In the genomic region with DNA sequence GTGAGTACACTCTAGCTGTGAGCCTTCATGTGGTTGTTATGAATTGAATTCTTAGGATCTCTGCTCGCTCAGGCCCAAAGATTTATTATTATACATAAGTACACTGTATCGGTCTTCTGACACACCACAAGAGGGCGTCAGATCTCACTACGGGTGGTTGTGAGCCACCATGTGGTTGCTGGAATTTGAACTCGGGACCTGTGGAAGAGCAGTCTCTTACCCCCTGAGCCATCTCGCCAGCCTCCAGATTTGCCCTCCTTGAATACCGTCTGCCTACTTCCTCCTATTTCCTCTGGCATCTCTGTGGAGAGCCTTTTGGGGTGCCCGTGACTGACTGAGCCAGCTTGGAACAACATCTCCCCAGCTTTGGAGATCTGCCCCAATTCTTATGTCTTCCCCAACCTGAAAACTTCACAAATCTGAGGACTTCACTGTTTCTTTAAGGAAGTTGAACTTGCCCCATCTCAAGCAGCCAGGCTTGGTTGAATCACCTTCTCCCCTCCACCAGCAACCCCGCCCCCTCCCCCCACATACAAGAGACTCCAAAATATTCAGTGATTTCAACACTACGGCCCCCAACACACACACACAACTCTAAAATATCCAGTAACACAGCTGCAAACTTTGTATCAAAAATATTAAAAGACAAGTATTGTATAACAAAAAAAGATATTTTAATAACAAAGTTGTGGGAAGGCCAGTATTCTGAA, we compare ENCODE assay signal across 8 mouse cellular contexts. TPM values are rescaled to one million over a fixed set of nuclear protein-coding genes. Genes with fewer than 3 reads are reported as not detected.
DNase-seq lines count a peak whose midpoint lies in the region; ATAC-seq and TF ChIP-seq lines count a peak whose summit lies in the region.

No protein-coding gene starts in this region.

- H3K36me3 ChIP-seq in lung, postnatal 0 days (ENCODE audit: insufficient read depth, low read length), result no peaks in the 10 kb centered on the region
- H3K36me3 ChIP-seq in intestine, postnatal 0 days (ENCODE audit: control insufficient read depth, insufficient read depth), result peaks cover 3% of the 10 kb centered on the region; the same call in 1 of the 2 replicates
- H3K36me3 ChIP-seq in stomach, embryonic 14.5 days (ENCODE audit: control insufficient read depth, insufficient read depth, low read length), result no peaks in the 10 kb centered on the region

- DNase-seq in cerebellum, adult 11-12 months, result peak; percentile 61
- DNase-seq in cerebellum, adult 8-10 months, result no peak
- DNase-seq in lung, postnatal 0 days (ENCODE audit: low spot score), result peak; percentile 25
- no peak for DNase-seq in lung, postnatal 10 days
- DNase-seq in right cerebral cortex, postnatal 14 days, result no peak
- DNase-seq in gastrocnemius, postnatal 36 days, result no peak

- TF ChIP-seq CTCF in lung, postnatal 0 days (IDR thresholded peaks at IDR 0.05), result peak; percentile 34
- TF ChIP-seq CTCF in intestine, postnatal 0 days (IDR thresholded peaks at IDR 0.05; ENCODE audit: low read depth), result peak; percentile 53

- no peak overlapping the region for H3K9ac ChIP-seq in lung, postnatal 0 days (replicated peaks; ENCODE audit: low read depth)
- no peak overlapping the region for H3K9ac ChIP-seq in intestine, postnatal 0 days (ENCODE audit: low read depth, low read length)
- H3K9ac ChIP-seq in stomach, embryonic 14.5 days (replicated peaks; ENCODE audit: low read depth, low read length), result no peak overlapping the region

- WGBS in lung, postnatal 0 days, result 43% methylated on average over 10 of the region's 10 CpGs
- WGBS in intestine, postnatal 0 days, result 69% methylated on average over 10 of the region's 10 CpGs
- 63% methylated on average over 10 of the region's 10 CpGs for WGBS in stomach, embryonic 14.5 days

- H3K27ac ChIP-seq in lung, postnatal 0 days (ENCODE audit: low read length), result peak overlapping the region; percentile 71
- H3K27ac ChIP-seq in intestine, postnatal 0 days (ENCODE audit: low read depth, low read length), result no peak overlapping the region
- peak overlapping the region; percentile 59; the same call in 1 of the 2 replicates for H3K27ac ChIP-seq in stomach, embryonic 14.5 days (ENCODE audit: low read length)

- ATAC-seq in lung, postnatal 0 days, result no peak
- no peak for ATAC-seq in intestine, postnatal 0 days
- ATAC-seq in stomach, embryonic 14.5 days (ENCODE audit: insufficient number of reproducible peaks, insufficient read depth, low FRiP score, low read depth), result no peak

- H3K4me2 ChIP-seq in lung, postnatal 0 days (replicated peaks; ENCODE audit: low read depth, low read length), result peak overlapping the region; percentile 81; the same call in 1 of the 2 replicates
- peak overlapping the region; percentile 90 for H3K4me2 ChIP-seq in intestine, postnatal 0 days (replicated peaks; ENCODE audit: low read depth)
- H3K4me2 ChIP-seq in stomach, embryonic 14.5 days (replicated peaks; ENCODE audit: low read depth, low read length), result peak overlapping the region; percentile 61

- H3K9me3 ChIP-seq in lung, postnatal 0 days (ENCODE audit: low read length), result no peaks in the 10 kb centered on the region
- no peaks in the 10 kb centered on the region for H3K9me3 ChIP-seq in intestine, postnatal 0 days (ENCODE audit: control insufficient read depth)
- no peaks in the 10 kb centered on the region for H3K9me3 ChIP-seq in stomach, embryonic 14.5 days (ENCODE audit: control insufficient read depth, low read depth, low read length)

- intact Hi-C loops in gastrocnemius, postnatal 36 days (cut with DNase I), result no loop called here

- H3K4me1 ChIP-seq in lung, postnatal 0 days (ENCODE audit: insufficient read depth, low read depth, low read length), result peaks cover 36% of the 10 kb centered on the region
- peaks cover 19% of the 10 kb centered on the region for H3K4me1 ChIP-seq in intestine, postnatal 0 days (replicated peaks; ENCODE audit: control insufficient read depth, insufficient read depth, low read length)
- H3K4me1 ChIP-seq in stomach, embryonic 14.5 days (ENCODE audit: control insufficient read depth, insufficient read depth, low read length), result peaks cover 34% of the 10 kb centered on the region

- H3K4me3 ChIP-seq in lung, postnatal 0 days (ENCODE audit: low read depth, low read length), result no peak overlapping the region
- no peak overlapping the region for H3K4me3 ChIP-seq in intestine, postnatal 0 days (ENCODE audit: low read depth, low read length)
- peak overlapping the region; percentile 78 for H3K4me3 ChIP-seq in stomach, embryonic 14.5 days (ENCODE audit: low read depth, low read length)

- no peaks in the 10 kb centered on the region for H3K27me3 ChIP-seq in lung, postnatal 0 days (replicated peaks; ENCODE audit: insufficient read depth, low read length)
- no peaks in the 10 kb centered on the region for H3K27me3 ChIP-seq in intestine, postnatal 0 days (replicated peaks; ENCODE audit: control insufficient read depth, insufficient read depth, low read length)
- H3K27me3 ChIP-seq in stomach, embryonic 14.5 days (ENCODE audit: control insufficient read depth, insufficient read depth, low read length), result no peaks in the 10 kb centered on the region

- TF ChIP-seq EP300 in lung, postnatal 0 days (IDR thresholded peaks at IDR 0.05), result 0 out of 2 replicates have a peak, but pooled peaks have one; percentile 21

RNA-seq across cellular contexts. Expression of a gene that starts 1.1 kb away (rescaled TPM):
- 73.1 and 104 TPM in 2 replicates for polyA plus RNA-seq in lung, postnatal 0 days (2015; fragmentation: Nextera tagmentation; extraction: Ambion mirVana)
- 71.5 and 74.0 TPM in 2 replicates for polyA plus RNA-seq in intestine, postnatal 0 days (2015; fragmentation: Nextera tagmentation; extraction: Ambion mirVana)
- polyA plus RNA-seq in stomach, embryonic 14.5 days (2014; fragmentation: Nextera tagmentation; extraction: Ambion mirVana), result 146 and 147 TPM in 2 replicates
- total RNA-seq in gastrocnemius, postnatal 36 days (2021), result 1 to 10 TPM; 8.9 to 9.6 TPM

RNA-seq across cellular contexts. Expression of a gene that starts 14.6 kb away (rescaled TPM):
- polyA plus RNA-seq in lung, postnatal 0 days (2015; fragmentation: Nextera tagmentation; extraction: Ambion mirVana), result 4.4 and 5.0 TPM in 2 replicates
- 3.2 and 3.4 TPM in 2 replicates for polyA plus RNA-seq in intestine, postnatal 0 days (2015; fragmentation: Nextera tagmentation; extraction: Ambion mirVana)
- polyA plus RNA-seq in stomach, embryonic 14.5 days (2014; fragmentation: Nextera tagmentation; extraction: Ambion mirVana), result 16.4 and 17.6 TPM in 2 replicates
- total RNA-seq in gastrocnemius, postnatal 36 days (2021), result 1 to 10 TPM; 7.6 to 9.0 TPM

RNA-seq across cellular contexts. Expression of a gene that starts 29.6 kb away (rescaled TPM):
- polyA plus RNA-seq in lung, postnatal 0 days (2015; fragmentation: Nextera tagmentation; extraction: Ambion mirVana), result 22.7 and 24.1 TPM in 2 replicates
- polyA plus RNA-seq in intestine, postnatal 0 days (2015; fragmentation: Nextera tagmentation; extraction: Ambion mirVana), result 17.7 and 21.3 TPM in 2 replicates
- polyA plus RNA-seq in stomach, embryonic 14.5 days (2014; fragmentation: Nextera tagmentation; extraction: Ambion mirVana), result 33.5 and 34.6 TPM in 2 replicates
- 10 to 100 TPM; 81.0 to 85.9 TPM for total RNA-seq in gastrocnemius, postnatal 36 days (2021)

RNA-seq across cellular contexts. Expression of a gene that starts 32.3 kb away (rescaled TPM):
- 7.4 and 8.5 TPM in 2 replicates for polyA plus RNA-seq in lung, postnatal 0 days (2015; fragmentation: Nextera tagmentation; extraction: Ambion mirVana)
- polyA plus RNA-seq in intestine, postnatal 0 days (2015; fragmentation: Nextera tagmentation; extraction: Ambion mirVana), result 1.6 and 1.9 TPM in 2 replicates
- 6.5 and 7.9 TPM in 2 replicates for polyA plus RNA-seq in stomach, embryonic 14.5 days (2014; fragmentation: Nextera tagmentation; extraction: Ambion mirVana)
- 1 to 10 TPM in 1 of 2 experiments, under 1 TPM in 1; 0.79 to 1.1 TPM for total RNA-seq in gastrocnemius, postnatal 36 days (2021)

RNA-seq across cellular contexts. Expression of a gene that starts 41.2 kb away (rescaled TPM):
- 13.0 and 14.4 TPM in 2 replicates for polyA plus RNA-seq in lung, postnatal 0 days (2015; fragmentation: Nextera tagmentation; extraction: Ambion mirVana)
- polyA plus RNA-seq in intestine, postnatal 0 days (2015; fragmentation: Nextera tagmentation; extraction: Ambion mirVana), result 2.3 and 2.7 TPM in 2 replicates
- polyA plus RNA-seq in stomach, embryonic 14.5 days (2014; fragmentation: Nextera tagmentation; extraction: Ambion mirVana), result 4.4 and 5.2 TPM in 2 replicates
- total RNA-seq in gastrocnemius, postnatal 36 days (2021), result 100 to 1,000 TPM; 131 to 136 TPM

Comparison
In these comparisons a context has a peak if more than half of its experiments do, and no peak if none do; other contexts are left out.
1. DNase-seq: peak in cerebellum, adult 11-12 months (single experiment) and lung, postnatal 0 days (single experiment); none in cerebellum, adult 8-10 months (single experiment), lung, postnatal 10 days (single experiment), right cerebral cortex, postnatal 14 days (single experiment) and gastrocnemius, postnatal 36 days (0 of 2).
2. Peak in every context shown above with its lines, with median percentiles within 50 percentile points of each other: H3K4me2 ChIP-seq.